Mouse (Mus musculus) embryonic facial prominence, embryonic 13.5 days (tissue): ENCODE measurements around the gene Fbh1. TPM values are rescaled to one million over a fixed set of nuclear protein-coding genes. Genes with fewer than 3 reads are reported as not detected.
"Not testable (repeated sequence)": the region's sequence is repeated elsewhere in the genome, so short reads cannot be mapped to it uniquely, and the experiment has no call there.

ENCODE experiments used
- ATAC-seq: fragments of 200-750 bp; cut with Nextera tagmentation; 2 replicates; pipeline ENCODE4 v1.8.0; 2017; ENCODE audit warnings: low read depth; ENCODE audit not compliant: insufficient number of reproducible peaks, insufficient read depth, low FRiP score, low TSS enrichment
- H3K27ac ChIP-seq: fragments of 300-500 bp; sonication (generic); 2 replicates; pipeline ENCODE4 v1.5.1; 2015; ENCODE audit warnings: moderate library complexity, mild to moderate bottlenecking, inconsistent platforms
- H3K27me3 ChIP-seq: fragments of 300-500 bp; sonication (generic); 2 replicates; pipeline ENCODE4 v1.6.1; 2015; ENCODE audit warnings: mild to moderate bottlenecking, inconsistent platforms
- H3K36me3 ChIP-seq: fragments of 300-500 bp; sonication (generic); 2 replicates; pipeline ENCODE4 v1.6.1; 2015; ENCODE audit warnings: mild to moderate bottlenecking, inconsistent platforms
- H3K4me1 ChIP-seq: fragments of 300-500 bp; sonication (generic); 2 replicates; pipeline ENCODE4 v1.6.1; 2015; ENCODE audit warnings: inconsistent platforms
- H3K4me2 ChIP-seq: fragments of 300-500 bp; sonication (generic); 2 replicates; pipeline ENCODE4 v1.6.1; 2015; ENCODE audit warnings: moderate library complexity, mild to moderate bottlenecking, inconsistent platforms
- H3K4me3 ChIP-seq: fragments of 300-500 bp; sonication (generic); 2 replicates; pipeline ENCODE4 v1.5.1; 2015; ENCODE audit warnings: mild to moderate bottlenecking, inconsistent platforms
- H3K9ac ChIP-seq: fragments of 300-500 bp; sonication (generic); 2 replicates; pipeline ENCODE4 v1.6.1; 2015; ENCODE audit warnings: mild to moderate bottlenecking, inconsistent platforms
- H3K9me3 ChIP-seq: fragments of 300-500 bp; sonication (generic); 2 replicates; pipeline ENCODE4 v1.6.1; 2016; ENCODE audit warnings: inconsistent platforms
- WGBS: fragments of 180-500 bp; shearing (Covaris S2); methylation state at CpG from one replicate; pipeline ENCODE4 v1.1.7; 2015; ENCODE audit warnings: mixed read lengths; 5-methylcytosine and 5-hydroxymethylcytosine counted together
- polyA plus RNA-seq: library from polyadenylated mRNA; unstranded; fragments of >200 nt; fragmentation: Nextera tagmentation; extraction: Ambion mirVana; gene quantifications from 2 replicates; pipeline ENCODE4 v1.2.1, GENCODE M21; 2015

The Fbh1 gene
- polyA plus RNA-seq, 1 experiment from 2014 or later = 121 TPM

GRCm38 (mm10) chr2:11714535-11714934 is 62.8 kb downstream of the Fbh1 start:
- Histone ChIP-seq H3K36me3 (no peaks in the 10 kb centered on the region), H3K4me3 (no peak overlapping the region), H3K4me2 (no peak overlapping the region), H3K4me1 (no peaks in the 10 kb centered on the region), H3K27ac (no peak overlapping the region), H3K9me3 (no peaks in the 10 kb centered on the region), H3K27me3 (no peaks in the 10 kb centered on the region), H3K9ac (no peak overlapping the region)
- no peak for ATAC-seq
- 85% methylated on average over 4 of the region's 4 CpGs for WGBS

DNA sequence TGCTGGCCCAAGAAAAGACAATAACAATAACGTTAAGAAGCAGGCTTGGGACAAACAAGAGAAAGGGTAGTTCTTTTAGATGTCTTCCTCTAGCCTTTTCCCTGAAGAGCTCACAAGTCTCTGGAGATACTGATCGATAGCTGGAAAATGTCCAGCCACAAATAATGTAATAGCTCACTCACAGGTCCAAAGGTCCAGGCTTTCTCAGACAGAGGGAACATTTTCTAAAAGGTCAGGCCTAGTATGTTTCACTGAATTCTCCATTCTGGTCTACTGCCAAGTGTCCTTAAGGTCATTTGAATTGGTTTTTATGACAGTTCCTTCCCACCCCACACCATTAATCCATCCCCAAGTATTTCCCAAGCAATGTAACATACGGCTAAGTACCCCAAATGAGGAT is 64.4 kb downstream of the Fbh1 start:
- no peak overlapping the region for H3K4me2 ChIP-seq

DNA sequence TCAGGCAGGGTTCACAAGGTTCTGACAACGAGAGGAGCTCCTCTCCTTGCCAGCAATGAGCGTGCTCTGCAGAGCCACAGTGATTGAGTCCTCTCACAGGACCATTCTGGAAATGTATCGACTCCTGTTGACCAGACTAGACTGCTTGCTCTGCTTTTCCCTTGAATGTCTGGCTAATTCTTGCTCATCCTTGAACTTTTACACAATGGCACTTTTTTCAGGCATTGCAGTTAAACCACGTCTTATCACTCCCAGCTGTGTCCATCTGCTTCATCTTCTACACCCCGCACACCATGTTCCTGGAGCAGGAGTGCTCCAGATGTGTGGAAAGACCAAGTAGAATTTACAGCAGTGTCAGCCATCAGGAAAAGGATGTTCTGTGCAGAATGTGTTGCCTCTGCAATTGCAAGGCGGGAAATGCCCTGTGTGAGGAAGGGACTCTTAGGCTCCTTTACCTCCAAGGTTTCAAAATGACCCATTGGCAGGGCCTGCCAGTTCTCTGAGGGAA is 64.8 kb downstream of the Fbh1 start:
- WGBS = 77% methylated on average over 6 of the region's 6 CpGs
- no peak overlapping the region for H3K4me2 ChIP-seq
- no peak overlapping the region for H3K27ac ChIP-seq
- no peaks in the 10 kb centered on the region for H3K36me3 ChIP-seq
- H3K9ac ChIP-seq = no peak overlapping the region
- no peak overlapping the region for H3K4me3 ChIP-seq
- H3K9me3 ChIP-seq = no peaks in the 10 kb centered on the region
- no peaks in the 10 kb centered on the region for H3K4me1 ChIP-seq
- no peak for ATAC-seq
- H3K27me3 ChIP-seq = peaks cover 14% of the 10 kb centered on the region

More for the DNA sequence above, 64.4 kb downstream of the Fbh1 start:
- 81% methylated on average over 3 of the region's 3 CpGs for WGBS
- ATAC-seq = no peak
- Histone ChIP-seq H3K27me3 (peaks cover 9% of the 10 kb centered on the region), H3K27ac (no peak overlapping the region), H3K4me3 (no peak overlapping the region), H3K4me1 (no peaks in the 10 kb centered on the region), H3K9ac (no peak overlapping the region), H3K36me3 (no peaks in the 10 kb centered on the region), H3K9me3 (no peaks in the 10 kb centered on the region)

DNA sequence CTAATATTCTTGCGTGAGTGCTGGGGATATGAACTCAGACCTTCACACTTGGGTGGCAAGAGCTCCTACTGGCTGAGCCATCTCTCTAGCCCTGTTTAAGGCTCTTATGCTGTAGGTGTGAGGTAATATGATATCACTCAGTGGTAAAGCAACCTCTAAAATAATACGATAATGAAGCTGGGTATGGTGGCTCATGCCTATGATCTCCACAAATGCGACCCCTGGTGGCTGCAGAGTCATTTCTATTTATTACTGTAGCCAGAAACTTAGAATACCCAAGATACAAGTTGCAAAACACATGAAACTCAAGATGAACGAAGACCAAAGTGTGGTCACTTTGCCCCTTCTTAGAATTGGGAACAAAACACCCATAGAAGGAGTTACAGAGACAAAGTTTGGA is 67.3 kb downstream of the Fbh1 start:
- not testable (repeated sequence) for H3K4me1 ChIP-seq, H3K9me3 ChIP-seq, H3K4me3 ChIP-seq, ATAC-seq, H3K27ac ChIP-seq, H3K9ac ChIP-seq, H3K4me2 ChIP-seq, H3K36me3 ChIP-seq
- H3K27me3 ChIP-seq = peaks cover 38% of the 10 kb centered on the region
- 50% methylated on average over 4 of the region's 4 CpGs for WGBS

DNA sequence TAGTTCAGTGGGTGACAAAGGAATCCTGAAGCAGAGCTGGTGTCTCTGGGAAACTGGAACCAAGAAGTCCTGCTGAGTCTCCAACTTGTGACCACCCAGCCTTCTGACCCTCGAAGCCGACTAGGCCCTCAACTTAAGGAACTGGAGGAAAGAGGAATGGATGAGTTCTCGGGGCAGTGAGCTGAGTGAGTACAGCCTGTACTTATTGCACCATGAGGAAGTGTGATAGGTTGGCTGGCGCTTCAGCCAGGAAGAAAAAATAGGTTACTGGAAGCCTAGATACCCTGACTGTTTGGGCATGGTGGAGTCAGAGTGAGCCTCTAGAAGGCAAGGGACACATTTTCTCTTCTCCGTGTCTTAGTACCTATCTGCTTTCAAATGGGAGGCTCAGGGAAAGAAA is 68.8 kb downstream of the Fbh1 start:
- no peak overlapping the region for H3K4me3 ChIP-seq
- H3K9ac ChIP-seq = no peak overlapping the region
- H3K27me3 ChIP-seq = peaks cover 48% of the 10 kb centered on the region
- no peaks in the 10 kb centered on the region for H3K9me3 ChIP-seq
- no peak overlapping the region for H3K27ac ChIP-seq
- ATAC-seq = no peak
- no peak overlapping the region for H3K4me2 ChIP-seq
- H3K4me1 ChIP-seq = peaks cover 12% of the 10 kb centered on the region
- WGBS = 81% methylated on average over 5 of the region's 5 CpGs
- no peaks in the 10 kb centered on the region for H3K36me3 ChIP-seq

DNA sequence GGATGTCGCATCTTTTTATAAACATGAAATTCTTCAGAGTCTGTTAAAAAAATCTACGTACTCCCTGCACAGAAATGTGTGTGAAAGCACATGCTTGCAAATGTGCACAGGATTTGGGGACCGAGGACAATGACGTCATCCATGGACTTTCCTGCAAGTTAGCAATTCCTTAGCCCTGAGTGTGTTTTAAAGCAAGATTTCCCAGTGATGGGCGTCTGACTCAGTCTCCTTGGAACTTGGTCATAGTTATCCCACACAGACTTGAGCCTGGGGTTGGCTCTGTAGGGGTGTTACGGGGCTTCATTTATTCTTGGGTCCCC is 70.7 kb downstream of the Fbh1 start:
- Histone ChIP-seq H3K9ac (no peak overlapping the region), H3K4me2 (peak overlapping the region; percentile 99), H3K4me3 (peak overlapping the region; percentile 65), H3K27me3 (peaks cover 48% of the 10 kb centered on the region), H3K4me1 (peaks cover 12% of the 10 kb centered on the region), H3K9me3 (no peaks in the 10 kb centered on the region), H3K36me3 (no peaks in the 10 kb centered on the region), H3K27ac (no peak overlapping the region)
- 33% methylated on average over 6 of the region's 6 CpGs for WGBS
- ATAC-seq = no peak

DNA sequence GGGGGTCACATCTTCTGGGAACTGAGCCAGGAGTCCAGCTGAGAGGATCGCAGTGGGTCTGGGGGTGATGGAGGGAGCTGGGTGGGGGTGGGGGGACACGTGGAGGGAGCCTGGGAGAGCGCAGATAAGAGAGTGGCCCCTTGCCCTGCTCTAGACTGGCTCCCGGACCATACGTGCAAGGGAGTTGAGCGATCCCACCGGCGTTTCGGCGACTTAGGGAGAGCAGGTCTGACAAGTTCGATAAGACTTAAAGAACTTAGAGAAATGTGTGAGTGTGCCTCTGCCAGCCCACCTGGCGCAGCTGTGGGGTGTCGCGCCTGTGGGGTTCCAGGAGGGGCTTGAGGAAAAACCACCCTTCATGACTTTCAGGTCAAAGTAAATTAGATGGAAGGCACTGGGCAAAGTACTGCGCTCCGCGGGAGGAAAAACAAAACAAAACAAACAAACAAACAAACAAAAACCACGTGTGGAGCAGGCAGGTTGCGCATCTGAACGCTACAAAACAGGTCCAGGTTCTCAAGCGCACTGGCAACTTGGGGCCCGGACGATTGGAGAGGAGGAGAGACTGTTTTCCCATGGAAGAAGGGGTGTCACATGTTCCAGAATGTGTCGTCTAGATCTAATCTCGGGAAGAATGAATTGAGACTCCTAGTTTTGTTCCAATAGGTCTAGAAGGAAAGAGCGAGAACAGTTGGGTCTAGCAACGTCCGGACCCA is 71.2 kb downstream of the Fbh1 start:
- ATAC-seq = peak; percentile 44; the same call in 1 of the 2 replicates
- 3% methylated on average over 28 of the region's 28 CpGs for WGBS
- H3K27ac ChIP-seq = no peak overlapping the region

GRCm38 (mm10) chr2:11705201-11706025 is 72.0 kb downstream of the Fbh1 start, which contains the start of gene Il15ra:
TSS of gene Il15ra (plus strand) at chr2:11705290.
- Histone ChIP-seq H3K27ac (no peak within 1 kb of the TSS), H3K36me3 (no peaks in the 10 kb centered on the region), H3K4me3 (peak within 1 kb of the TSS; percentile 65), H3K9me3 (no peaks in the 10 kb centered on the region), H3K4me2 (peak within 1 kb of the TSS; percentile 99), H3K4me1 (peaks cover 12% of the 10 kb centered on the region), H3K9ac (peak within 1 kb of the TSS; percentile 72), H3K27me3 (peaks cover 48% of the 10 kb centered on the region)
- WGBS = under 1% methylated on average over 37 of the region's 37 CpGs
- peak; percentile 53; the same call in 1 of the 2 replicates for ATAC-seq

More for the DNA sequence above, 71.2 kb downstream of the Fbh1 start:
- Histone ChIP-seq H3K9ac (peak overlapping the region; percentile 72), H3K9me3 (no peaks in the 10 kb centered on the region), H3K4me3 (peak overlapping the region; percentile 65), H3K36me3 (no peaks in the 10 kb centered on the region), H3K4me2 (peak overlapping the region; percentile 99), H3K27me3 (peaks cover 48% of the 10 kb centered on the region), H3K4me1 (peaks cover 12% of the 10 kb centered on the region)

DNA sequence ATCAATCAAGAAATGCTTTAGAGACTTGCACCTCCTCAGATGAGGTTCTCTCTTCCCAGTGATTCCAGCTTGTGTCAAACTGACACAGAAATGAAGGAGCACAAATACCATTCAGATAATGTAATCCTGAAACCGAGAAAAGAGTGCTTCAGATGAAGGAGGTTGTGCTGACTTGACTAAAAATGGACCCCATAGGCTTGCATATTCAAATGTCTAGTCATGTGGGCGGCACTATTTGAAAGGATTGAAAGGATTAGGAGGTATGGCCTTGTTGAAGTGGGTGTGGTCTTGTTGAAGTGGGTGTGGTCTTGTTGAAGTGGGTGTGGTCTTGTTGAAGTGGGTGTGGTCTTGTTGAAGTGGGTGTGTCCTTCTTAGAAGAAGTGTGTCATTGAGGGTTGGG is 77.5 kb downstream of the Fbh1 start:
- no peak overlapping the region for H3K27ac ChIP-seq
- no peak for ATAC-seq
- no peak overlapping the region for H3K4me3 ChIP-seq
- WGBS = 90% methylated on average over 2 of the region's 2 CpGs
- H3K4me2 ChIP-seq = no peak overlapping the region
- no peaks in the 10 kb centered on the region for H3K36me3 ChIP-seq
- H3K27me3 ChIP-seq = peaks cover 8% of the 10 kb centered on the region
- H3K9ac ChIP-seq = no peak overlapping the region
- no peaks in the 10 kb centered on the region for H3K4me1 ChIP-seq
- 0 out of 2 replicates have a peak, but pooled peaks cover 2% of the 10 kb centered on the region for H3K9me3 ChIP-seq

DNA sequence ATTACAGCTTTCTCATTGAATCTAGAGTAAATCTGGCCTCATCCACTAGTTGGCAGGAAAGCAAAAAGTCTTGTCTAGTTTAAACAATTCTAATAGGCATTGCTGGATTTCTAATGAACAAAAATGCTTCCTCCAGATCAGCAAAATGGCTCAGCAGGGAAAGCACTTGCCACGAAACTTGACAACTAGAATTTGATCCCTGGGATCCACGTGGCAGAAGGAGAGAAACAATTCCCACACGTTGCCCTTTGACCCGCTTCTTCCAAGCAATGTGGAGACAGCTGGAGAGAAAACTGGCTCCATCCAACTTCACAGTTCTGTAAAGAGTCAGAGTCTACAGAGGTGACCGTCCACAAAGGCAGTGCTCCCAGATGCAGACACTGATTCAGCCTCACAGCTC is 78.4 kb downstream of the Fbh1 start:
- Histone ChIP-seq H3K27ac (no peak overlapping the region), H3K4me3 (no peak overlapping the region), H3K9ac (no peak overlapping the region), H3K4me1 (no peaks in the 10 kb centered on the region), H3K4me2 (no peak overlapping the region), H3K36me3 (no peaks in the 10 kb centered on the region), H3K27me3 (no peaks in the 10 kb centered on the region), H3K9me3 (0 out of 2 replicates have a peak, but pooled peaks cover 2% of the 10 kb centered on the region)
- 46% methylated on average over 5 of the region's 5 CpGs for WGBS
- ATAC-seq = no peak

GRCm38 (mm10) chr2:11695867-11696266 is 81.5 kb downstream of the Fbh1 start:
- no peak overlapping the region for H3K9ac ChIP-seq
- no peak overlapping the region for H3K27ac ChIP-seq
- H3K9me3 ChIP-seq = 0 out of 2 replicates have a peak, but pooled peaks cover 2% of the 10 kb centered on the region
- H3K27me3 ChIP-seq = no peaks in the 10 kb centered on the region
- no peaks in the 10 kb centered on the region for H3K4me1 ChIP-seq
- ATAC-seq = no peak
- H3K4me3 ChIP-seq = no peak overlapping the region
- no peaks in the 10 kb centered on the region for H3K36me3 ChIP-seq
- 72% methylated on average over 2 of the region's 2 CpGs for WGBS
- no peak overlapping the region for H3K4me2 ChIP-seq

DNA sequence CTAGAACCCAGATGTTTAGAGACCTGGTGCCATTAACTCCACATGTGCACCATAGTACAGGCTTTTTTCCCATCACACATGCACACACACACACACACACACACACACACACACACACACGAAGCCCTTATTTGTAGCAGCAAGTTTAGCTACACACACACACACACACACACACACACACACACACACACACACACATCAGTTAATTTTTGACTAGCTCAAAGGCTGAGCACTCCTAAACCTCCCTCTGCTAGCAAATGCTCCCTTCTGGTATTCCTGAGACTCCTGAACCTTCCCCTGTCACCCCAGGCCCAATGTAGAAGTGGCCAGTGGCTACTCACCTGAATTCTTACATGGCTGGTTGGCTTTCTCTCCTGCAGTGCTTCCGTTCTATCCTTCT is 83.3 kb downstream of the Fbh1 start:
- no peaks in the 10 kb centered on the region for H3K4me1 ChIP-seq
- no peaks in the 10 kb centered on the region for H3K9me3 ChIP-seq
- no peak overlapping the region for H3K27ac ChIP-seq
- H3K36me3 ChIP-seq = no peaks in the 10 kb centered on the region
- H3K4me2 ChIP-seq = no peak overlapping the region
- H3K4me3 ChIP-seq = no peak overlapping the region
- H3K9ac ChIP-seq = no peak overlapping the region
- WGBS = 88% methylated on average over 2 of the region's 2 CpGs
- no peak for ATAC-seq
- no peaks in the 10 kb centered on the region for H3K27me3 ChIP-seq
